Mouse (Mus musculus) intestine, embryonic 14.5 days (tissue): ENCODE measurements around the gene Ppp4r3a. TPM values are rescaled to one million over a fixed set of nuclear protein-coding genes. Genes with fewer than 3 reads are reported as not detected.

ENCODE experiments used
- ATAC-seq: fragments of 200-750 bp; cut with Nextera tagmentation; replicated peaks from 2 replicates; pipeline ENCODE4 v1.8.0; 2017; ENCODE audit warnings: low read depth, moderate number of reproducible peaks, moderate TSS enrichment, moderate library complexity; ENCODE audit not compliant: low FRiP score, low TSS enrichment
- DNase-seq: peaks from one replicate; pipeline ENCODE4 v3.0.0-alpha.2; 2018; ENCODE audit warnings: low spot score
- H3K27ac ChIP-seq: fragments of 300-500 bp; sonication (generic); 2 replicates; pipeline ENCODE4 v1.5.1; 2014; ENCODE audit warnings: low read depth, mild to moderate bottlenecking, control low read depth
- H3K27me3 ChIP-seq: fragments of 300-500 bp; sonication (generic); replicated peaks from 2 replicates; pipeline ENCODE4 v1.6.1; 2014; ENCODE audit warnings: low read length, control low read depth; ENCODE audit not compliant: control insufficient read depth, insufficient read depth
- H3K36me3 ChIP-seq: fragments of 300-500 bp; sonication (generic); 2 replicates; pipeline ENCODE4 v1.6.1; 2014; ENCODE audit warnings: low read length, control low read depth; ENCODE audit not compliant: control insufficient read depth, insufficient read depth
- H3K4me1 ChIP-seq: fragments of 300-500 bp; sonication (generic); replicated peaks from 2 replicates; pipeline ENCODE4 v1.6.1; 2014; ENCODE audit warnings: low read length, control low read depth, mixed read lengths; ENCODE audit not compliant: control insufficient read depth, insufficient read depth
- H3K4me2 ChIP-seq: fragments of 300-500 bp; sonication (generic); 2 replicates; pipeline ENCODE4 v1.6.1; 2014; ENCODE audit warnings: low read length
- H3K4me3 ChIP-seq: fragments of 300-500 bp; sonication (generic); 2 replicates; pipeline ENCODE4 v1.5.1; 2014; ENCODE audit warnings: low read depth, low read length, control low read depth, mixed read lengths
- H3K9ac ChIP-seq: fragments of 300-500 bp; sonication (generic); 2 replicates; pipeline ENCODE4 v1.6.1; 2014; ENCODE audit warnings: mild to moderate bottlenecking, low read length
- H3K9me3 ChIP-seq: fragments of 300-500 bp; sonication (generic); 2 replicates; pipeline ENCODE4 v1.6.1; 2016; ENCODE audit warnings: low read length, control low read depth; ENCODE audit not compliant: control insufficient read depth
- WGBS: fragments of 180-500 bp; shearing (Covaris S2); extraction: QIAGEN DNeasy Blood & Tissue Kit; methylation state at CpG from one replicate; pipeline ENCODE4 v1.1.7; 2014; 5-methylcytosine and 5-hydroxymethylcytosine counted together
- polyA plus RNA-seq: library from polyadenylated mRNA; unstranded; fragments of >200 nt; fragmentation: Nextera tagmentation; extraction: Ambion mirVana; gene quantifications from 2 replicates; pipeline ENCODE4 v1.2.1, GENCODE M21; 2014

Ppp4r3a gene
- polyA plus RNA-seq, 1 experiment from 2014 or later: 45.5 TPM

DNA sequence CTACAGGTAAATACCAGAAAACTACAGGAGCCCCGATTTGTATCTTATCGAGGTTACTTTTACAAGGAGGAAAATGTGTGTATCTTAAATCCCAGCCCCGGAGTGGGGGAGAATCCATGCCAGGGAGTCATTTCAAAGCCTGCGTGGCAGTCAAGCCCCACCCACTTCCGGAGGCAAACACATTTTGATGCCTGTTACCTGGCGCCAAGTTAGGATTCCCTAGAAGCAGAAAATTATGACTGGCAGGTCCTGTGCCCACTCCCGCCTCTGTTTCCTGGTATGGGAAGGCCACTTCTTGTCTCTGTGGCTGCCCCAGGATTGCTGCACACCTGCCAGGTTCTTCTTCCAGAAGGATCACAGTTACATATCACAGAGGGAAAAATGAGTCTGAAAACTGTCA lies 57.0 kb downstream of the Ppp4r3a start:
- H3K9ac ChIP-seq: no peak overlapping the region
- 54% methylated on average over 7 of the region's 7 CpGs for WGBS
- H3K4me2 ChIP-seq: peak overlapping the region; percentile 84
- no peak overlapping the region for H3K27ac ChIP-seq
- no peak overlapping the region for H3K4me3 ChIP-seq
- peak; percentile 59 for DNase-seq
- peaks cover 2% of the 10 kb centered on the region; the same call in 1 of the 2 replicates for H3K36me3 ChIP-seq
- no peak for ATAC-seq
- no peaks in the 10 kb centered on the region for H3K9me3 ChIP-seq
- H3K27me3 ChIP-seq: 0 out of 2 replicates have a peak, but pooled peaks cover 12% of the 10 kb centered on the region
- H3K4me1 ChIP-seq: 0 out of 2 replicates have a peak, but pooled peaks cover 4% of the 10 kb centered on the region

DNA sequence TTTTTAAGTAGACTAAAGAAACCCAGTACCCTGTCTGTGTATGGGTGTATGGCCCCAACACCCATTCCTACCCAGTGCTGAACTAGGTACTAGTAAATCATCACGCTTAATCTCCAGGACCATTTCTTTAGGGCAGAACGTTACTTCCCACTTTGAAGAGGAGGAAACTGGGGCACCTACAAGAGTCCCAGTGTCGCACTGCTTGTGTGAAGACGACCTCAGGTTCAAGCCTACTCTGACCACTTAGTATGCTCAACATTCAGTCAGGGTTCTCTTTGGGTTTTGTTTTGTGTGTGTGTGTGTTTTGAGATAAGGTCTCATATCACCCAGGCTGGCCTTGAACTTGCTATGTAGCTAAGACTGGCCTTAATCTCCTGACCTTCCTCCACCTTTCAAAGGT lies 57.5 kb downstream of the Ppp4r3a start:
- 77% methylated on average over 4 of the region's 4 CpGs for WGBS
- H3K4me1 ChIP-seq: 0 out of 2 replicates have a peak, but pooled peaks cover 4% of the 10 kb centered on the region
- ATAC-seq (no peak), DNase-seq (no peak)
- no peak overlapping the region for H3K27ac ChIP-seq
- H3K36me3 ChIP-seq: peaks cover 2% of the 10 kb centered on the region; the same call in 1 of the 2 replicates
- H3K9ac ChIP-seq: no peak overlapping the region
- H3K4me2 ChIP-seq: peak overlapping the region; percentile 84
- no peak overlapping the region for H3K4me3 ChIP-seq
- no peaks in the 10 kb centered on the region for H3K9me3 ChIP-seq
- H3K27me3 ChIP-seq: 0 out of 2 replicates have a peak, but pooled peaks cover 12% of the 10 kb centered on the region

DNA sequence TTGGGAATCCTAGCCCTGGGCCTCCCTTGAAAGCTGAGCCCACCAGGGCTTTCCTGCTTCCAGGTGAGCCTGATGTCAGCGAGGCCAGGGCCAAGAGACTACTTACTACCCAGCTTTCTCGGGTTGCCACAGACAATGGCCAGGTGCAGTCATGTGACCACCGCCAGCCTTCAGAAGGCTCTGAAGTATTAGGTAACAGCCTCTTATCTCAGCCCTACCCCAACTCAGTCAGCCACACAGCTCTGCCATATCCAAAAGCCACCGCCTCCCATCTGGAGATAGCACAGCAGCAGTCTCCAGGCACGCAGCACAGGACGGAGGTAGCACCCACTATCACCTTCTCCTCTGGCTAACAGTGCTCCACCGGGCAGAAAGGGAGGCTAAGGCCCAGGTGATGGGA lies 58.1 kb downstream of the Ppp4r3a start:
- peaks cover 2% of the 10 kb centered on the region; the same call in 1 of the 2 replicates for H3K36me3 ChIP-seq
- ATAC-seq (peak; percentile 67), DNase-seq (peak; percentile 71)
- H3K9ac ChIP-seq: no peak overlapping the region
- H3K27ac ChIP-seq: no peak overlapping the region
- 0 out of 2 replicates have a peak, but pooled peaks cover 4% of the 10 kb centered on the region for H3K4me1 ChIP-seq
- 47% methylated on average over 7 of the region's 7 CpGs for WGBS
- peak overlapping the region; percentile 84; the same call in 1 of the 2 replicates for H3K4me2 ChIP-seq
- no peaks in the 10 kb centered on the region for H3K9me3 ChIP-seq
- no peak overlapping the region for H3K4me3 ChIP-seq
- 0 out of 2 replicates have a peak, but pooled peaks cover 12% of the 10 kb centered on the region for H3K27me3 ChIP-seq

DNA sequence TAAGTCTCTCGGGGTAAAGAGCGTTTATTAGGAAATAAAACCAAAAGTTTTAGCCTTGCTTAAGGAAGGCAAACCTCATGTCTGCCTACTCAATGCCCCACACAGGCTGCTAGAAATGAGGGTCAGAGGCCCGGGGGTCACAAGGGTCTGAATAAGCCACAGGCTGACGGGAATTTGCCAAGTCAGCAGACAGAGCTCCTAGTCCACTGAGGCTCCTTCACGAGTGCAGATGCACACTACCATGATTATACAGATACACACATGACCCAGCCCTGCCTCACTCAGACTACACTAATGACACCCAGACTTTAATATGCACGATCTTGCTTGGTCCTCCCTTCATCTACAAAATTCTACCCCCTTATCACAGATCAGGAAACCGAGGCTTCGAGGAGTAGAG lies 58.7 kb downstream of the Ppp4r3a start:
- Histone ChIP-seq H3K27ac (no peak overlapping the region), H3K4me1 (0 out of 2 replicates have a peak, but pooled peaks cover 4% of the 10 kb centered on the region), H3K27me3 (0 out of 2 replicates have a peak, but pooled peaks cover 12% of the 10 kb centered on the region), H3K4me2 (no peak overlapping the region), H3K36me3 (peaks cover 2% of the 10 kb centered on the region; the same call in 1 of the 2 replicates), H3K4me3 (no peak overlapping the region), H3K9ac (no peak overlapping the region), H3K9me3 (no peaks in the 10 kb centered on the region)
- 71% methylated on average over 8 of the region's 8 CpGs for WGBS
- no peak for DNase-seq
- ATAC-seq: no peak

DNA sequence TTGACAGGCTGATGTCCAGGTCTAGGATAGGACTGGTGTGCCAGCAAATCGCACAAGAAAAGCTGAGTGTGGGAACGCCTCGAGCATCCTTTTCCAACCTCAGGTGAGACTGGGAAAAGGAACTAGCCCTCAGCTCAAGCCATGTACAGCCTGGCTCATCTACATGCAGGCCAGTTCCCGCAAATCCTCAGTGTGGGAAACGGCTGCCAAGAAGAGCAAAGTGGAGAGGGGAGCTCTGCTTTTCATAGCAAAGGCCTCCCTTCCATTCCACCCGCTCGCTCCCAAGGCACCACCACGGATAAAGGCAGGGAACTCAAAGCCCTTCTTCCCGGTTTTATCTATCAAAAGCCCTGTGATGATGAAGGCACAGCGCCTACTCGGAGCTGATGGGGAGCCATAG lies 60.4 kb downstream of the Ppp4r3a start:
- 80% methylated on average over 11 of the region's 11 CpGs for WGBS
- Histone ChIP-seq H3K4me1 (peaks cover 12% of the 10 kb centered on the region; the same call in 1 of the 2 replicates), H3K27me3 (0 out of 2 replicates have a peak, but pooled peaks cover 12% of the 10 kb centered on the region), H3K9ac (no peak overlapping the region), H3K36me3 (peaks cover 2% of the 10 kb centered on the region; the same call in 1 of the 2 replicates), H3K4me3 (no peak overlapping the region), H3K9me3 (no peaks in the 10 kb centered on the region), H3K27ac (no peak overlapping the region), H3K4me2 (no peak overlapping the region)
- ATAC-seq (no peak), DNase-seq (peak; percentile 48)

DNA sequence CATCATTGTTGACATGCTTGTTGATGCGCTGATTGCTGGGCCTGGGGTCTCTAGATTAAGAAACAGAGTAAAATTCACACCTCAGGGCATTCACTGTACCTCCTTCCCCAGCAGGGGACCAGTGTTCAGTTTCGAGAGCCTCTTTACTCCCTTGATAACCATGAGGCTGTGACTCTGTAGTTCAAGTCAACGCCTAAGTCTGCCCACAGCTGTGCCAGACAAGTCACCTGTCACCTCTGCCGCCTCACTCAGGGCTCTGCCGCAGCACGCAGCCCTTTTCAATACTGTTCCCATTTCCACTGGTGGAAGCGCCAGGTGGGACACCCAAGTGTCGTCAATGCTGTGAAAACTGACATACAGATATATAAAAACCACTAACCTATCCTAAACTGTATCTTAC lies 61.1 kb downstream of the Ppp4r3a start:
- 93% methylated on average over 8 of the region's 8 CpGs for WGBS
- DNase-seq: no peak
- Histone ChIP-seq H3K9me3 (no peaks in the 10 kb centered on the region), H3K9ac (no peak overlapping the region), H3K27ac (no peak overlapping the region), H3K4me2 (no peak overlapping the region), H3K4me3 (no peak overlapping the region), H3K36me3 (peaks cover 2% of the 10 kb centered on the region; the same call in 1 of the 2 replicates), H3K27me3 (0 out of 2 replicates have a peak, but pooled peaks cover 7% of the 10 kb centered on the region), H3K4me1 (peaks cover 18% of the 10 kb centered on the region; the same call in 1 of the 2 replicates)
- ATAC-seq: no peak

DNA sequence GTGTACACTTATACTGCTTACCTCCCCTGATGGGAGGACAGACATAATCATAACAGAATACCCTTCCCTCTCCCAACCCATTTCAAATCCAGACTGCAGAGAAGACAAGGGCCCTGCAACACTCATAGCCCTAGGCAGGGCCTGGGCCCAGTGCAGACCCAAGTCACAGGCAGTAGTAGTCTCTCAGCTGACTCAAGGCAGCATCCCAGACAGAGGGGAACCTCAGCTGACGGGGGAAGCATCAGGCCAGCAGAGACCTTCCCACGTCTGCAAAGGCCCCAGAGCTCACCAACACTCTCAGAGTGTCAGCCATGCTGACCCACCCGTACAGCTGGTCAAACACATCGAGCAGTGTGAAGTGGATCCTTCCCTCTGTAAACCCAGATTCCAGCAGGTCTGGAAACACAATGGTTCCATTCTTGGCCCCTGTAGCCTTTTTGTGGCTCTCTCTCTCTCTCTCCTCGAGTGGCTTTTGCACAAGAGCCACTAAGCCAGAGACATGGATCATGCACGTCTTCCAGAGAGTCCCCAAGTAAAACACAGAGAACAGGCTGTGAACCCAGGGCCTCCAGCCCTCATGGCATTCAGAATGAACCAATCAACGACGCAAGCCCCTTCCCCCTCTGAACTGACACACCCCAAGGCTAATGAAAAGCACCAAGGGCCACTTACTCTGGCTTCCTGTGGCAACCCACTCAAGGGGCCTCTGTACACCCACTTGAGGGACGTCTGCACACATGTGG lies 61.8 kb downstream of the Ppp4r3a start:
- Histone ChIP-seq H3K9ac (no peak overlapping the region), H3K4me3 (no peak overlapping the region), H3K27ac (no peak overlapping the region), H3K36me3 (peaks cover 2% of the 10 kb centered on the region; the same call in 1 of the 2 replicates), H3K9me3 (no peaks in the 10 kb centered on the region), H3K27me3 (0 out of 2 replicates have a peak, but pooled peaks cover 2% of the 10 kb centered on the region), H3K4me2 (no peak overlapping the region), H3K4me1 (peaks cover 17% of the 10 kb centered on the region)
- DNase-seq (no peak), ATAC-seq (no peak)
- WGBS: 73% methylated on average over 9 of the region's 9 CpGs

DNA sequence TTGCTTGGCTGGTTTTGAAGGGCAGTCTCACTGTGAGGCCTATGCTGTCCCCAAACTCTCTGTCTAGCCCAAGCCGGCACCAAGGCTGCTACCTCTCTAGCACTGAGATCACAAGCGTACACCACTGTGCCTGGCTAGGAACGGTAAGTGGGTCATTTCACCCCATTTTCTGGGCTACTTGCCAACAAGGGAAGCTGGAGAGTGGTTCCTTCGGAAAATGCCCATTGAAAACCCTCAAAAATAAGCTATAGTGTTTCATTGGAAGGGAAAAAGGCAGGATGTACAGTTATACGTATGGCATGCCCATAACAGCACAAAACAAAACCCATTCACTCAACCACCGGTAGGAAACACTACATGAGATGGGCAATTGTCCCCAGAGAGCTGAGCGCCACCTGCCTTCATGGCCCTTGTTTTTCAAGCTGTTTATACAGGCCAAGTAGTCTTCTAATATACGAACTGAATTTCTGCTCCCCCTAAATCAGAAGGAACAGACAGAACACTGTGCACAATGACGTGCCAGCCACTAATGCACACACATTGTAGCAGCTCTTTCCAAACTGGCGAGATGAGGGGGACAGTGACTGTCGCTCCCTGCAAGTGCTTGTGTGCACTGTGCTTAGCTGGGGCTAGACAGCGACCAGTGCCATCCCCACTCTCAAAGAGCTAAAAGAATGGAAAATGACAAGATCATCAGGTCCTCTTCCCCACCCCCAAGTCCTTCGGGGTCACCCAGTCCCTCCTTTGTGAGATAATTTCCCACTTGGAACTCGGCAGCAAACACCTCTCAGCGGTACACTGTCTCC lies 63.1 kb downstream of the Ppp4r3a start:
- Histone ChIP-seq H3K27ac (no peak overlapping the region), H3K4me3 (no peak overlapping the region), H3K9ac (no peak overlapping the region), H3K9me3 (no peaks in the 10 kb centered on the region), H3K4me1 (peaks cover 26% of the 10 kb centered on the region), H3K36me3 (peaks cover 2% of the 10 kb centered on the region; the same call in 1 of the 2 replicates), H3K4me2 (no peak overlapping the region), H3K27me3 (no peaks in the 10 kb centered on the region)
- ATAC-seq (no peak), DNase-seq (no peak)
- 84% methylated on average over 15 of the region's 15 CpGs for whole genome bisulfite sequencing
